Mouse (Mus musculus): ENCODE data around the gene Asap3. TPM values are rescaled to one million over a fixed set of nuclear protein-coding genes. Genes with fewer than 3 reads are reported as not detected.

Gene Asap3
- polyA plus RNA-seq, 1 experiment from 2014 or later, result 2.4 TPM

DNA sequence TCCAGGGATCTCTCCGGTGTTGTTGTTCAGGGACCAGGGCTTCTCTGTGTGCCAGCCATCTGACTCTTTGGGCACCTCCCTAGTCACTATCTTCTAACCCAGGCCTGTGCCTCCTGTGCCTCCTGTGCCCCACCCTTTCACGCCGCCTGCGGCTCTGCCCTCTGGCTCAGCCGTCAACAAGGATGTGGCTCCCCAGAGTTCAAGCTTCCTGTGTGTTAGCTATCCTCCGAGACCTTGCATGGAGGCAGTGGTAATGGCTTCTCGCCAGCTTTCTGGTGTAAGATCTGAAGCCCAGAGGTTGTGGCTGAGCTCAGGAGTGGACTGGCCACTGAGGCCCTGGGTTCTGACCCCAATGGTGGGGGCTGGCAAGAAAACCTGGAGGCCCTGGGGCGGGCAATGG lies 16.3 kb upstream of the Asap3 start:
- Histone ChIP-seq H3K4me3 (ENCODE audit: low read depth, low read length) (no peak overlapping the region), H3K27ac (ENCODE audit: low read depth, low read length) (no peak overlapping the region), H3K27me3 (ENCODE audit: control insufficient read depth, insufficient read depth, low read length) (no peaks in the 10 kb centered on the region), H3K4me2 (ENCODE audit: low read depth, low read length) (no peak overlapping the region), H3K4me1 (ENCODE audit: control insufficient read depth, insufficient read depth, low read length) (no peaks in the 10 kb centered on the region), H3K36me3 (ENCODE audit: control insufficient read depth, insufficient read depth, low read length) (no peaks in the 10 kb centered on the region), H3K9ac (replicated peaks; ENCODE audit: low read depth, low read length) (no peak overlapping the region), H3K9me3 (ENCODE audit: control insufficient read depth, low read length) (no peaks in the 10 kb centered on the region)
- 88% methylated on average over 8 of the region's 8 CpGs for WGBS
- no peak for ATAC-seq (ENCODE audit: low read depth)

DNA sequence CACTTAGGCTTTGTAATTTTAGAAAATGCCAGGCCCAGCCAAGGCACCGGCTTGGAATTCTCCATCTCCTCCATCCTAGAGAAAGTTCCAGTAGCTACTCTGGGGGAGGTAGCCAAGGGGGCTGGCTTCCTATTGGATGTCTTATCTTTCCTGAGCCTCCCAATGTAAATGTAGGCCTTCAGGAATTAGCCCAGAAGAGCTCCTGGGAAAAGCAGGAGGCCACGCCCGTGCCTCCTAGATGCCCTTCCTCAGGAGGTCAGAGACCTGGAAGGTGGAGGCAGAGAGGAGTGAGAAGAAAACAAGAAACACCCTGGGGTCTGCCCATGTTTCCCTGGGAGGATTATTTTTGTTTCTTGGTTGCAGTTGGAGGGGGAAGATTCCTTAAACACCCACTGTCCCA lies 12.6 kb upstream of the Asap3 start:
- Histone ChIP-seq H3K27ac (ENCODE audit: low read depth, low read length) (no peak overlapping the region), H3K4me2 (ENCODE audit: low read depth, low read length) (no peak overlapping the region), H3K9me3 (ENCODE audit: control insufficient read depth, low read length) (no peaks in the 10 kb centered on the region), H3K4me3 (ENCODE audit: low read depth, low read length) (no peak overlapping the region), H3K9ac (replicated peaks; ENCODE audit: low read depth, low read length) (no peak overlapping the region), H3K27me3 (ENCODE audit: control insufficient read depth, insufficient read depth, low read length) (no peaks in the 10 kb centered on the region), H3K36me3 (ENCODE audit: control insufficient read depth, insufficient read depth, low read length) (no peaks in the 10 kb centered on the region), H3K4me1 (ENCODE audit: control insufficient read depth, insufficient read depth, low read length) (no peaks in the 10 kb centered on the region)
- no peak for ATAC-seq (ENCODE audit: low read depth)
- WGBS, result 82% methylated on average over 3 of the region's 3 CpGs

DNA sequence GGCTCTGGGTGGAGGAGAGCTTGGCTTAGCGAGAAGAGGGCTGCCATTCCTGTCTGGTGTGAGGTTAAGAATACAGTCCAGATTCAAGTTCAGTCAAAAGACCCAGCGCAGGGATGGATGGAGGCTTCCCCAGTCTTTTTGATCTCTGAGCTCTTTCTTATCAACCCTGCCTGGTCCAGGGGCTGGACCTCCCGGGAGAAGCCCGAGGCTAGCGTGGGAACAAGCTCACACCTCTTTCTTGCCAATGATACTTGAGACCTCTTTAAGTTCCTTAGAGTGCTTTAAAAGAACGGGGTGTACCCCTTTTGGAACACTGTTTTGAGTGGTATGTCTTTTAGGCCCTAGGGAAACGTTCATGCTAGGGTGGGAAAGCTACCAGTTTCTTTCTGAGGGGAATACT lies 11.1 kb upstream of the Asap3 start:
- H3K36me3 ChIP-seq (ENCODE audit: control insufficient read depth, insufficient read depth, low read length), result no peaks in the 10 kb centered on the region
- H3K4me1 ChIP-seq (ENCODE audit: control insufficient read depth, insufficient read depth, low read length), result no peaks in the 10 kb centered on the region
- no peak overlapping the region for H3K4me3 ChIP-seq (ENCODE audit: low read depth, low read length)
- H3K27ac ChIP-seq (ENCODE audit: low read depth, low read length), result no peak overlapping the region
- 69% methylated on average over 7 of the region's 7 CpGs for WGBS
- H3K9ac ChIP-seq (replicated peaks; ENCODE audit: low read depth, low read length), result no peak overlapping the region
- ATAC-seq (ENCODE audit: low read depth), result no peak
- no peaks in the 10 kb centered on the region for H3K9me3 ChIP-seq (ENCODE audit: control insufficient read depth, low read length)
- H3K27me3 ChIP-seq (ENCODE audit: control insufficient read depth, insufficient read depth, low read length), result no peaks in the 10 kb centered on the region
- no peak overlapping the region for H3K4me2 ChIP-seq (ENCODE audit: low read depth, low read length)

DNA sequence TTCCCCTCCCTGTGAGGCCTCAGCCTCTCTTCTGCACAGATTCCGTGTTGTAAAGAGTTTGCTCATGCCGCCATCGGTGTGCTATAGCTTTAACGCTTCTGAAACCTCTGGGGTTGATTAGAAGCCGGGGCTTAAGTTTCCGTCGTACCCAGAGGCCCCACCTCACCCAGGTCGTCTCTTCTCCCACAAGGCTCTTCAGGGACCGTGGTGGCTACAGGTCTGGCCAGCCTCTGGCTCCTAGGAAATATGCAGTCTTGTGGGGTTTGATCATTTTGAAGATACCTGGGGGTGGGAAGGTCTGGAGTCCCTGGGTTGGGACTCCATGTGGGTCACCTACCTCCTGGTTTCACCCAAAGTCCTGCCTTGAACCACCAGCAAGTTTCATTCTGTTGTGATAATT lies 10.5 kb upstream of the Asap3 start:
- H3K4me1 ChIP-seq (ENCODE audit: control insufficient read depth, insufficient read depth, low read length), result no peaks in the 10 kb centered on the region
- no peak overlapping the region for H3K4me3 ChIP-seq (ENCODE audit: low read depth, low read length)
- no peak overlapping the region for H3K4me2 ChIP-seq (ENCODE audit: low read depth, low read length)
- no peak overlapping the region for H3K9ac ChIP-seq (replicated peaks; ENCODE audit: low read depth, low read length)
- H3K27me3 ChIP-seq (ENCODE audit: control insufficient read depth, insufficient read depth, low read length), result no peaks in the 10 kb centered on the region
- no peak overlapping the region for H3K27ac ChIP-seq (ENCODE audit: low read depth, low read length)
- no peaks in the 10 kb centered on the region for H3K36me3 ChIP-seq (ENCODE audit: control insufficient read depth, insufficient read depth, low read length)
- H3K9me3 ChIP-seq (ENCODE audit: control insufficient read depth, low read length), result no peaks in the 10 kb centered on the region
- no peak for ATAC-seq (ENCODE audit: low read depth)
- 79% methylated on average over 9 of the region's 9 CpGs for WGBS

DNA sequence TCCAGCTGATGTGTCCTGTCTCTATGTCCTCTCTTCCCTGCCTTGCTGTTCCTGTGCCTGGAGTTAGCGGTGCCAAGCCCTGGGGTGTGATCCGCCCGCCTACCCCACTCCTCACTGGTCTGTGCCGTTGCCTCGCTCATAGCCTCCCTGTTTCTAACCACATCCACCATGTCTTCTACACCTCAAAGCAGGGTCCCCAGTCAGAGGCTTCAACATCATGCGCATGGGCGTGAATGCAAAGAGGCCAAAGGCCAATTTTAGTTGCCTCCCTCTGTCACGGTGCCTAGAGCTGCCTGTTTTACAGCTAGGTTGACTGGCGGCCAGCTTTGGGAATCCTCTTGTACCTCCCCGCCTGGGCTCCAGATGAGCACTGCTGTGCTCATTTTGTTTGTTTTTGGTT lies 10.0 kb upstream of the Asap3 start:
- no peaks in the 10 kb centered on the region for H3K9me3 ChIP-seq (ENCODE audit: control insufficient read depth, low read length)
- no peaks in the 10 kb centered on the region for H3K27me3 ChIP-seq (ENCODE audit: control insufficient read depth, insufficient read depth, low read length)
- H3K27ac ChIP-seq (ENCODE audit: low read depth, low read length), result no peak overlapping the region
- H3K36me3 ChIP-seq (ENCODE audit: control insufficient read depth, insufficient read depth, low read length), result no peaks in the 10 kb centered on the region
- H3K9ac ChIP-seq (replicated peaks; ENCODE audit: low read depth, low read length), result no peak overlapping the region
- ATAC-seq (ENCODE audit: low read depth), result no peak
- H3K4me1 ChIP-seq (ENCODE audit: control insufficient read depth, insufficient read depth, low read length), result no peaks in the 10 kb centered on the region
- no peak overlapping the region for H3K4me2 ChIP-seq (ENCODE audit: low read depth, low read length)
- no peak overlapping the region for H3K4me3 ChIP-seq (ENCODE audit: low read depth, low read length)
- 74% methylated on average over 10 of the region's 10 CpGs for WGBS

DNA sequence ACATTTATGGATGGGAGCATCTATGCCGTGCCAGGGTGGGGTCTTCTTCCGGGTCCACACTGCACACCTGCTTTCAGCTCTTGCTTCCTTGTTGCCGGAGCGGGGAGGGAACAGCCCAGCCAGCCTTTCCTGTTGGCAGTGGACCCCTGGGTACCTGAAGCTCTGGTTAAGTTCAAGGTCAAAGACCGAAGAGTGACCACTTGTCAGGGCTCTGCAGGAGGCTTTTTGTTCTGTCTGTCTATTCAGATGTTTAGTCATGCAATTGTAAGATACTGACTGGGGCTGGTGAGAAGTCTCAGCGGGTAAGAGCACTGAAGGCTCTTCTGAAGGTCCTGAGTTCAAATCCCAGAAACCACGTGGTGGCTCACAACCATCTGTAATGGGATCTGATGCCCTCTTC lies 7.3 kb upstream of the Asap3 start:
- 69% methylated on average over 7 of the region's 7 CpGs for WGBS
- no peaks in the 10 kb centered on the region for H3K36me3 ChIP-seq (ENCODE audit: control insufficient read depth, insufficient read depth, low read length)
- H3K27me3 ChIP-seq (ENCODE audit: control insufficient read depth, insufficient read depth, low read length), result no peaks in the 10 kb centered on the region
- no peak overlapping the region for H3K27ac ChIP-seq (ENCODE audit: low read depth, low read length)
- no peak for ATAC-seq (ENCODE audit: low read depth)
- H3K4me3 ChIP-seq (ENCODE audit: low read depth, low read length), result no peak overlapping the region
- no peaks in the 10 kb centered on the region for H3K4me1 ChIP-seq (ENCODE audit: control insufficient read depth, insufficient read depth, low read length)
- no peaks in the 10 kb centered on the region for H3K9me3 ChIP-seq (ENCODE audit: control insufficient read depth, low read length)
- no peak overlapping the region for H3K9ac ChIP-seq (replicated peaks; ENCODE audit: low read depth, low read length)
- no peak overlapping the region for H3K4me2 ChIP-seq (ENCODE audit: low read depth, low read length)

DNA sequence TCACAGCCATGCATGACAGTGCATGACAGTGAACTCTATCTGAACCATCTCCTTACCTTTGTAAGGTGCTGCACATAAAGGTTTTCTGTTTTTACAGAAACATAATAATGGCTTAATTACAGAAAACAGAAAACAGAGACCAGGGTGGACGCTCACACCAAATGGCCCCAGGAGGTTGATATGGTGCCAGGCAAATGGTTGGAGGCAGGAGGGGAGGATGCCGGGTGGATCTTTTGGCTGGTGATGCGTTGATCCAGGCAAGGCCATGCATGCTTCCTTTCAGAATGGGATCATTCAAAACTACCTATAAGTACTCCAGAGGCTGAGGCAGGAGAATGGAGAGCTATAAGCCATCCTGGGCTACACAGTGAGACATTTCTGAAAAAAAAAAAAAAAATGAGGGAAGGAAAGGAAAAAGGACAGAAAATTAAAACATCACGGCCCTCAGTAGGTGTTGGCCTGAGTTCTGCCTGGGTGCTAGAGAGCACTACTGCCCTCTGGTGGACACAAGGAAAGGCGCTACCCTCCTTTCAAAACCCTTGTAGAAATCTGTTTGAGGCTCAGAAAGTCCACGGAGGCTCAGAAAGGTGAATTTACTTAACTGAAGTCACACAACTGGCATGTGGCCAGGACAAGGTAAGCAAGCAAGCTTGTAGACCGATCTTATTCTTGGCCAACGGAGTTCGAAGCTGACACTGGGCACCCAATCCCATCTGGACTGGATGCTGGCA lies 6.4 kb upstream of the Asap3 start:
- ATAC-seq (ENCODE audit: low read depth), result no peak
- 37% methylated on average over 9 of the region's 9 CpGs for WGBS
- H3K27ac ChIP-seq (ENCODE audit: low read depth, low read length), result no peak overlapping the region
- no peaks in the 10 kb centered on the region for H3K27me3 ChIP-seq (ENCODE audit: control insufficient read depth, insufficient read depth, low read length)
- H3K4me2 ChIP-seq (ENCODE audit: low read depth, low read length), result no peak overlapping the region
- H3K4me3 ChIP-seq (ENCODE audit: low read depth, low read length), result no peak overlapping the region
- no peaks in the 10 kb centered on the region for H3K9me3 ChIP-seq (ENCODE audit: control insufficient read depth, low read length)
- no peaks in the 10 kb centered on the region for H3K4me1 ChIP-seq (ENCODE audit: control insufficient read depth, insufficient read depth, low read length)
- H3K36me3 ChIP-seq (ENCODE audit: control insufficient read depth, insufficient read depth, low read length), result no peaks in the 10 kb centered on the region
- H3K9ac ChIP-seq (replicated peaks; ENCODE audit: low read depth, low read length), result no peak overlapping the region

DNA sequence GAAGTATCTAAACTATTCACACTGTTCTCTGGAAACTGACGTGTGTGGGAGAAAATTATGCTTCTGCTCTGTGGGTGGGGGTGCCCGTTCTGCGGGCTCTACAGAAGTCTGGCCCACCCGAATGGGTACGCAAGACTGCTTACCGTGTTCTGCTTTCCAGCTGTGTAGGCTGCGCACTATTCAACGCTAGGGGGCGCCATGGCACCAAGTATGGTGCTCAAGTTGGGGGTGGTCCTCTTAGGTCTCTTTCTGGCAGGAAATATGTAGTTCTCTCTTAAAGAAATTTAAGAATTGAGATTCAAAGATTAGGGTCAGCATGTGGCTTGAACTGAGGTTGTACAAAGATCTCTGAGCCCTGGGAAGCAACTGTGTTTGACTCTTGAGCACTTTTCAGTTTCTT lies 3.7 kb upstream of the Asap3 start:
- Histone ChIP-seq H3K27me3 (ENCODE audit: control insufficient read depth, insufficient read depth, low read length) (no peaks in the 10 kb centered on the region), H3K4me1 (ENCODE audit: control insufficient read depth, insufficient read depth, low read length) (peaks cover 6% of the 10 kb centered on the region; the same call in 1 of the 2 replicates), H3K4me3 (ENCODE audit: low read depth, low read length) (no peak overlapping the region), H3K27ac (ENCODE audit: low read depth, low read length) (no peak overlapping the region), H3K9me3 (ENCODE audit: control insufficient read depth, low read length) (no peaks in the 10 kb centered on the region), H3K36me3 (ENCODE audit: control insufficient read depth, insufficient read depth, low read length) (no peaks in the 10 kb centered on the region), H3K9ac (replicated peaks; ENCODE audit: low read depth, low read length) (no peak overlapping the region), H3K4me2 (ENCODE audit: low read depth, low read length) (no peak overlapping the region)
- WGBS, result 3% methylated on average over 9 of the region's 9 CpGs
- ATAC-seq (ENCODE audit: low read depth), result no peak

DNA sequence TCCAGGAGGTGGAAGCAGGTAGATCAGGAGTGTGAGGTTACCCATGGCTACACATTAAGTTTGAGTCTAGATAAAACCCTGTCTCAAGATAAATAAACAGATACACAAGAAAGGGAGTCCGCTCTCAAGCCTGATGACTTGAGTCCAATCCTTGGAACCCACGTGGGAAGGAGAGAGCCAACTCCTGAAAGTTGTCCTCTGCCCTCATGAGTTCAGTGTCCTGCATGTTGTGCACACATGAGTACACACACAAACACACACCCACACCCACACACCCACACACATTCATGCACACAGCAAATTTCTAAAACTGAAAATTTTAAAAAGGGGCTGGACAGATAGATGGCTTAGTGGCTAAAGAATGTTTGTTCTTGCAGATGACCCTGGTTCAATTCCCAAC lies 1.4 kb upstream of the Asap3 start:
- H3K9me3 ChIP-seq (ENCODE audit: control insufficient read depth, low read length), result no peaks in the 10 kb centered on the region
- H3K27ac ChIP-seq (ENCODE audit: low read depth, low read length), result no peak overlapping the region
- H3K4me1 ChIP-seq (ENCODE audit: control insufficient read depth, insufficient read depth, low read length), result peaks cover 6% of the 10 kb centered on the region; the same call in 1 of the 2 replicates
- H3K9ac ChIP-seq (replicated peaks; ENCODE audit: low read depth, low read length), result no peak overlapping the region
- H3K4me2 ChIP-seq (ENCODE audit: low read depth, low read length), result no peak overlapping the region
- no peaks in the 10 kb centered on the region for H3K27me3 ChIP-seq (ENCODE audit: control insufficient read depth, insufficient read depth, low read length)
- H3K4me3 ChIP-seq (ENCODE audit: low read depth, low read length), result no peak overlapping the region
- WGBS, result 84% methylated on average over 2 of the region's 2 CpGs
- H3K36me3 ChIP-seq (ENCODE audit: control insufficient read depth, insufficient read depth, low read length), result no peaks in the 10 kb centered on the region
- ATAC-seq (ENCODE audit: low read depth), result no peak

Measured in neural tube, embryonic 14.5 days (tissue).